Mouse (Mus musculus) spleen, adult 2 months (tissue): ENCODE results near the gene Rasgef1b. TPM values are rescaled to one million over a fixed set of nuclear protein-coding genes. Genes with fewer than 3 reads are reported as not detected.

Source experiments
- DNase-seq, 2 experiments: peaks; one replicate each; pipeline versions ENCODE4 v3.0.0 to v3.0.0-alpha.2; 2012 to 2021; ENCODE audit warnings: low spot score in 2 of 2, low read depth in 1 of 2
- H3K27ac ChIP-seq: fragments of 200-500 bp; 2 replicates; pipeline ENCODE4 v1.5.1; 2012; ENCODE audit warnings: low read length, inconsistent platforms; ENCODE audit not compliant: insufficient read depth
- H3K27me3 ChIP-seq: fragments of 200-500 bp; 2 replicates; pipeline ENCODE4 v1.6.1; 2012; ENCODE audit warnings: mild to moderate bottlenecking, moderate library complexity, low read length, inconsistent platforms; ENCODE audit not compliant: control insufficient read depth, insufficient read depth
- H3K36me3 ChIP-seq: fragments of 200-500 bp; 2 replicates; pipeline ENCODE4 v1.6.1; 2012; ENCODE audit warnings: mild to moderate bottlenecking, low read length, inconsistent platforms; ENCODE audit not compliant: control insufficient read depth, insufficient read depth
- H3K4me1 ChIP-seq: fragments of 200-500 bp; 2 replicates; pipeline ENCODE4 v1.6.1; 2011; ENCODE audit warnings: inconsistent platforms; ENCODE audit not compliant: control insufficient read depth, insufficient read depth, insufficient read length
- H3K4me3 ChIP-seq: fragments of 200-500 bp; 2 replicates; pipeline ENCODE4 v1.5.1; 2011; ENCODE audit warnings: mild to moderate bottlenecking, inconsistent platforms; ENCODE audit not compliant: insufficient read depth, insufficient read length; ENCODE audit errors: extremely low read depth
- CTCF ChIP-seq: fragments of 200-500 bp; IDR thresholded peaks from 2 replicates; pipeline ENCODE4 v1.5.1; 2011; ENCODE audit warnings: mild to moderate bottlenecking, inconsistent platforms; ENCODE audit not compliant: insufficient read depth, insufficient read length, insufficient replicate concordance; ENCODE audit errors: extremely low read depth
- POLR2A ChIP-seq: fragments of 200-500 bp; IDR thresholded peaks from 2 replicates; pipeline ENCODE4 v1.6.1; 2011; ENCODE audit warnings: low read depth, low read length, inconsistent platforms
- WGBS: fragments of 180-500 bp; shearing (Covaris S2); methylation state at CpG from one replicate; pipeline ENCODE4 v1.1.7; 2018; 5-methylcytosine and 5-hydroxymethylcytosine counted together
- polyA plus RNA-seq: library from polyadenylated mRNA; depleted of rRNA; stranded (reverse); fragments of >200 nt; gene quantifications from 2 replicates; pipeline ENCODE4 v1.2.3, GENCODE M21; 2012

Rasgef1b gene
- polyA plus RNA-seq, 1 experiment: 13.9 TPM

DNA sequence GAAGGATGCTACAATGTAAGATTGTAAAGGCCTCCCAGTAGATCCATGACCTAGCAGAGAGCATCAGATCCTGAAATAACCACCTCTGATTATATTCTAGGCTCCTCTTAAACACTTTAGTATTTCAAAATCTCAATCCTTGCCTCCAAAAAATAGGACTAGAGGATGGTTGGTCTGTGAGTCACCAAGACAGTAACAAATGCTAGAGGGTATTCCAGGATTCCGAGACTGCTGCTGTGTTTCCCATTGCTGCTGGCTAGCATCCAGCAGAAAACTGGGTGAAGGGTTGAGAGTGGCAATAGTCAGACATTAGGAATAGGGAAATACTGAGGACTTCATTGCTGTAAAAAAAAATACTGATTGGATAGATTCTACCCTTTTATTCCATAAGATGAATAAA, 457.3 kb downstream of the Rasgef1b start:
- TF ChIP-seq POLR2A: no peak
- no peak for TF ChIP-seq CTCF
- no peak for DNase-seq
- H3K27me3 ChIP-seq: no peaks in the 10 kb centered on the region
- no peaks in the 10 kb centered on the region for H3K36me3 ChIP-seq
- H3K4me1 ChIP-seq: peaks cover 6% of the 10 kb centered on the region; the same call in 1 of the 2 replicates
- 87% methylated on average over 1 of the region's 1 CpGs for WGBS
- H3K27ac ChIP-seq: no peak overlapping the region
- H3K4me3 ChIP-seq: no peak overlapping the region

DNA sequence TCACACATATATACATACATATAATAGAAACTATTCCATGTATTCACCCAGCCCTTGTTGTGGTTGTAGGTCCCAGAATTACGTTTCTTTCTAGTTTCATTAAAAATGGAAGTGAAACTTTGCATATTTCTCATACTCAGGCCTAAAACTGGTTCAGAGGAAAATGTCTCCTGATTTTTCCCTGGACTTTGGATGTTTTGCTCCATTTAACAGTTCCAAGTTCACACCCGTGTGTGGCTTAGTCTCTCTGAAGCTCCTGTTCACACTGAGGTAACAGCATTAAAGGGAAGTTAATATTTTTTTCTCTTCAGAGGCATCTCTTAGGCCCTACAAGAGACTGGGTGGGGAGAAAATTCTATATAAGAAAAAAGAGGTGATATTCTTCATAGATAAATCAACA, 459.7 kb downstream of the Rasgef1b start:
- Histone ChIP-seq H3K27me3 (no peaks in the 10 kb centered on the region), H3K4me3 (no peak overlapping the region), H3K36me3 (no peaks in the 10 kb centered on the region), H3K27ac (no peak overlapping the region), H3K4me1 (peaks cover 8% of the 10 kb centered on the region; the same call in 1 of the 2 replicates)
- no peak for DNase-seq
- no peak for TF ChIP-seq POLR2A
- 31% methylated on average over 2 of the region's 2 CpGs for WGBS

DNA sequence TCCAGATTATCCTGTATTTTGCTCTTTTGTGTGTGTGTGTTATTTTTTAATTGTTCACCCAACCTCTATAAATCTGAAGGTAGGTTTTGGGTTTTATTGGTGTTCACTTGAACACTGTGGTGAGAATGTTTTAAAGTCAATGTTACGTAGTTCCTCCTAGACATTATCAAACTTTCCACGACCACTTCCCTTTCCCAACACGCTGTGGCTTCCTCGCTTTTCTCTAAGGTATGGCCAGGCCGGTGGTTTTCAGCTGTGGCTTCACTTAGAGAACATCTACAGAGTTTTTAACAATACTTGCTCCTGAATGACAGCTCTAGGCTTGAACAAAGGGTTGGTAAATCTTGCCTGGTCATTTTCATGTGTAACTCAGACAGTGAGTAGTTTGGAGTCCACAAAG, 461.5 kb downstream of the Rasgef1b start:
- DNase-seq: peak; percentile 34 to 35
- 22% methylated on average over 5 of the region's 5 CpGs for WGBS
- Histone ChIP-seq H3K4me3 (no peak overlapping the region), H3K27ac (peak overlapping the region; percentile 64; the same call in 1 of the 2 replicates), H3K27me3 (no peaks in the 10 kb centered on the region), H3K4me1 (peaks cover 8% of the 10 kb centered on the region; the same call in 1 of the 2 replicates), H3K36me3 (no peaks in the 10 kb centered on the region)
- TF ChIP-seq POLR2A: no peak

DNA sequence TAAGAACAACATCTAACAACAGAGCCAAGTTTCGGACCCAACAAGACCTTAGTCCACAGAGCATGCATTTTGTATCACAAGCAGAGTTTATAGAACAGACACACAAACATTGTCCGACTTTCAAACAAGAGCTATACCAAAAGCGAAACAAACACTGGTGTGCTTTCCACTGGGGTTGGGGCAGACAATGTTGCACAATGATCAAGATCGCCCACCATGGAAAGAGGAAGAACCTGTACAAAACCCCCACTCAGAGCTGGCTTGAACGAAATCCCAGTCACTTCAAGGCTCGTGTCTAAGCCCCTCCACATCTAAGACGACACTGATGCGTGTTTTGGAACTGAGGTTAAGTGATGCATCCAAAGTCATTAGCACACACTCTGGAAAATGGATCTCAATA, 462.6 kb downstream of the Rasgef1b start:
- WGBS: 59% methylated on average over 8 of the region's 8 CpGs
- no peaks in the 10 kb centered on the region for H3K36me3 ChIP-seq
- no peak for TF ChIP-seq CTCF
- TF ChIP-seq POLR2A: no peak

DNA sequence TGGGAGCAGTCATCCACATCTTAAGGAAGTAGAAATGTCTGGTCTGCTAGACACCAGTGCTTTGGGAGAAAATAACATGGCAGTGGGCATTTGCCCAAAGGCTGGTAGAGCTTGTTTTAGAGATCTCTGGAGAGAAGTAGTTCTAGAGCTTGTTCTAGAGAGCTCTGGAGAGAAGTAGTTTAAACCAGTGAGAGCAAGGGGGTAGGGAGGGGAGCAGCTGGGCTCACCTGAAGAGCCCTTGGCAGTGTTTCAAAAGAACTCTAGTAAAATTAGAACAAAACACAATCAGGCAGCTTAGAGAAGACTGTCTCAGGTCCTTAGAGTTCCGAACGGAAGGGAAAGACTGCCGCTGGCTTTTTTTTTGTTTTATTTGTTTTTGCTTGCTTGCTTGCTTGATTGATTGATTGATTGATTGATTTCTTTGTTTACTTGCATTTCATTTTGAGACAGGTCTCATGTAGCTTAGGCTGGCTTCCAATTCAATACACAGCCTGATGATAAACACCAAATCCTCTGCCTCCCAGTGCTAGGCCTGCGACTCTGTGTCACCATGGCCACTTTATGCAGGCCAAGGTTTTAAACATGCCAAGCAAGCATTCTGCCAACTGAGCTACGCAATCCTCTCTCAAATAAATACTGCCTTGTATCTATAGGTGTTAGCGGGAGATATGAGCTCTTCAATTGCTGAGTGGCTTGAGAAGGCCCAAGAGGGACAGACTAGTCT, 466.5 kb downstream of the Rasgef1b start:
- H3K4me1 ChIP-seq: peaks cover 10% of the 10 kb centered on the region
- H3K27ac ChIP-seq: no peak overlapping the region
- no peaks in the 10 kb centered on the region for H3K36me3 ChIP-seq
- DNase-seq: no peak
- TF ChIP-seq CTCF: no peak
- no peak for TF ChIP-seq POLR2A
- H3K27me3 ChIP-seq: no peaks in the 10 kb centered on the region
- H3K4me3 ChIP-seq: no peak overlapping the region
- WGBS: 94% methylated on average over 6 of the region's 6 CpGs

More for the DNA sequence above, 462.6 kb downstream of the Rasgef1b start:
- H3K27me3 ChIP-seq: no peaks in the 10 kb centered on the region
- peak overlapping the region; percentile 51; the same call in 1 of the 2 replicates for H3K27ac ChIP-seq
- no peak overlapping the region for H3K4me3 ChIP-seq
- DNase-seq: no peak
- peaks cover 8% of the 10 kb centered on the region; the same call in 1 of the 2 replicates for H3K4me1 ChIP-seq

DNA sequence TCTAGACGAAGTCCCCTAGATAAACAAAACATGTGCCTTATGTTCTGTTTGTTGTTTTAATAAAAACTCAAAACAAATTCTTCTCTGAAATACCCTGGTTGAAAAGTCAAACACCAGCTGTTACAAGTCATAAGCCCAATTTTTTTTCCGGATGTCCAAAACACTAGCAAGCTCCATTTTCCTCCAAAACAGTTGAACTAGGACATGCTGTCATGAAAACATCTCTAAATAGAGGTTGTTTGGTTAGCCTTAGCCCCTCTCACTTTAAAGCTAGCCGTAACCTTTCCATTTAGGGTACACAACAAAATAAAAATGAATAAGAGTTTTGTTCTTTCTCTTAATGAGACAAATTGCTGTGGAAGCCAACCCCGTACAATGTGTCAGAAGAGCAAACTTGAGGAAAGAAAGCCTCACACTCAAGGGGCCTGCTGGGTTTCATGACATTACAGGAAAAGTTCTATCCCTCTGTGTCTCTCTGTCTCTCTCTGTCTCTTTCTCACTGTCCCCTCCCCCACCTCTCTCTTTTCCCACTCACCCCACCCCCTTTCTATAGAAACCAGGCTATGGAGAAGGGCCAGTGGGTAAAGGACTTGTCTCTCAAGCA, 467.6 kb downstream of the Rasgef1b start:
- 84% methylated on average over 4 of the region's 4 CpGs for WGBS
- H3K4me1 ChIP-seq: peaks cover 7% of the 10 kb centered on the region
- no peaks in the 10 kb centered on the region for H3K27me3 ChIP-seq
- H3K4me3 ChIP-seq: no peak overlapping the region
- no peak overlapping the region for H3K27ac ChIP-seq
- DNase-seq: no peak
- no peaks in the 10 kb centered on the region for H3K36me3 ChIP-seq
- TF ChIP-seq CTCF (no peak), POLR2A (no peak)

DNA sequence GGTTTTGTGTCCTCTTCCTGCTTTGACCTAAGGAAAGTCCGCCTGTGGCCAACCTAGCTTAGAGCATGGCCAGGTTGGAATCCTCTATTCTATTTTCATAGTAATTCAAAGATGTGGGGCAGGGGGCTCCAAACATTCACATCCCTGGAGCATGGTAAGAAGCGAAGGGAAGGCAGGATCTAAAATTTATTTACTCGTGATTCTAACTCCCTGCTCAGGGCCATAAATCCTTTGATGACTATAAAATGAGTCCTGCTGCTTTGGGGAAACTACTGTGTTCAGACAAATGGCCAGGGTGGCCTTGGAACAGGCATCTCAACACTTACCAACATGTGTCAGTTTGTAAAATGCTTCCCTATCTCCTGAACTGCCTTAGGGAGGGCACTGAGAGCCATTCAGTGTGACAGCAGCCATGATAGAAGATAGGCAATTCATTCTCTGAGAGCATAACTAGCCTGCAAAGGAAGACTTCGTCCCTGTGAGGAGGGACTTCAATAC, 470.8 kb downstream of the Rasgef1b start:
- Histone ChIP-seq H3K27ac (no peak overlapping the region), H3K36me3 (no peaks in the 10 kb centered on the region), H3K27me3 (no peaks in the 10 kb centered on the region), H3K4me3 (no peak overlapping the region), H3K4me1 (peaks cover 11% of the 10 kb centered on the region)
- DNase-seq: no peak
- TF ChIP-seq CTCF: no peak
- TF ChIP-seq POLR2A: no peak
- 81% methylated on average over 4 of the region's 4 CpGs for WGBS
